Mouse (Mus musculus): ENCODE data around the gene Cep128. TPM values are rescaled to one million over a fixed set of nuclear protein-coding genes. Genes with fewer than 3 reads are reported as not detected.

Cep128 gene
- polyA plus RNA-seq, 1 experiment from 2014 or later, result 12.6 TPM

DNA sequence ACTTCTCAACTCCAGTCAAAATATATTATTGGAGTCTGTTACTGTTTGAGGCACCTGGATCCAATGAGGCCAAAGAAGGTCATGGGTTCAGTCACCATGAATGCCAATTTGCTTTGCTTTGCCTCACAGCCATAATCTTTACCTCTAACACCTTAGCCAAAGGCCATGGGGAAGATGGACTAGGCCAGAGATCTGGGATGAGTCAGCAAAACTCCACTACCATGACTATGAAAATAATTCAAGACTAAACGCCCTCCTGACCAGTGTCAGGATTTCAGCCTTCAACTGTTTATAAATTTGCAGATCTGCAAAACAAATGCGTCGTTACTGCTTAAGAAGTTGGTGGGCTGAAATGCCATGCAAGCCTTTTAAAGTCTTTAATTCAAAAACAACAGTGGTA is 76.5 kb downstream of the Cep128 start:
- Histone ChIP-seq H3K27ac (ENCODE audit: low read depth) (no peak overlapping the region), H3K4me3 (ENCODE audit: low read depth, low read length) (no peak overlapping the region), H3K4me2 (no peak overlapping the region), H3K4me1 (ENCODE audit: insufficient read depth) (no peaks in the 10 kb centered on the region), H3K9me3 (ENCODE audit: low read depth, low read length) (no peaks in the 10 kb centered on the region), H3K36me3 (ENCODE audit: insufficient read depth) (no peaks in the 10 kb centered on the region), H3K27me3 (ENCODE audit: insufficient read depth, low read length) (no peaks in the 10 kb centered on the region), H3K9ac (no peak overlapping the region)
- no peak for TF ChIP-seq CTCF (IDR thresholded peaks at IDR 0.05; ENCODE audit: low read depth)
- ATAC-seq (ENCODE audit: insufficient read depth) (no peak), DNase-seq (no peak)
- 68% methylated on average over 3 of the region's 3 CpGs for WGBS

DNA sequence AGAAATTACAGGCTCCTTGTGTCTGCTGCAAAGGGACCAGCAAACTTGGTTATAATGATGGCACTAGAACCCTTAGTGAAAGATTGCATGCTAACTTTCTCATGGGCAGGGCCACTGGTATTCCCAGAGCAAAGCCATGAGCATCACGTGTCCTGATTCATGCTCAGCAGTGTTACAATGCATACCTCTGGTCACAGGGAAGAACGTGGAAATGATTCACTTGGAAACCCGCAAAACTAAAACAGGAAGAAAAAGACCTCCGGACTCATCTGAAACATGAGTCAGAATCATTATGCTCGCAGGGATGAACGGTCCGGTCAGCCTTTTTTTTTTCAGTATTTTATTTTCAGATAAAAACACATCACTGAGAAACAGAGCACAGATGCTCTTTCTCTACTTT is 78.4 kb downstream of the Cep128 start:
- ATAC-seq (ENCODE audit: insufficient read depth) (no peak), DNase-seq (no peak)
- no peak for TF ChIP-seq CTCF (IDR thresholded peaks at IDR 0.05; ENCODE audit: low read depth)
- Histone ChIP-seq H3K4me1 (ENCODE audit: insufficient read depth) (no peaks in the 10 kb centered on the region), H3K27me3 (ENCODE audit: insufficient read depth, low read length) (no peaks in the 10 kb centered on the region), H3K4me3 (ENCODE audit: low read depth, low read length) (no peak overlapping the region), H3K27ac (ENCODE audit: low read depth) (no peak overlapping the region), H3K9me3 (ENCODE audit: low read depth, low read length) (no peaks in the 10 kb centered on the region), H3K36me3 (ENCODE audit: insufficient read depth) (no peaks in the 10 kb centered on the region), H3K9ac (no peak overlapping the region), H3K4me2 (no peak overlapping the region)
- WGBS, result 78% methylated on average over 7 of the region's 7 CpGs

DNA sequence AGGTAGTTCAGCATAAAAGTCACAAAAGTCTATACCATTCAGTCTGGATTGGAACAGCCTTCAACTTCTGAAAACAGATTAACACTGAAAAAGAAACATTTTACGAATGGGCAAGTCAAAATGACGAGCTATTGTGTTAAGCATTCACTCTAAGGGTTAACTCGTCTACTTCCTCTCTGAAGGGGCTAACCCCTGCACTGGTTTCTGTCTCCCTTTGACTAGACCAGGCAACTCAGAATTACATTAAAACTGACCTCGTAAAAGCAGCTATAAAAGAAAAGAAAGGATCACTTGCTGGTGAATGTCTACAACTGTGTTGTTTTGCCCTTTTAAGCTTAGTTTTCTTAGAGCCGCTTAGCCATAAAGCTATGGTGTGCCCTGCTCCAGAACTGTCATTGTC is 79.2 kb downstream of the Cep128 start:
- Histone ChIP-seq H3K9ac (no peak overlapping the region), H3K4me2 (no peak overlapping the region), H3K4me1 (ENCODE audit: insufficient read depth) (no peaks in the 10 kb centered on the region), H3K27ac (ENCODE audit: low read depth) (no peak overlapping the region), H3K36me3 (ENCODE audit: insufficient read depth) (no peaks in the 10 kb centered on the region), H3K27me3 (ENCODE audit: insufficient read depth, low read length) (no peaks in the 10 kb centered on the region), H3K9me3 (ENCODE audit: low read depth, low read length) (no peaks in the 10 kb centered on the region), H3K4me3 (ENCODE audit: low read depth, low read length) (no peak overlapping the region)
- 73% methylated on average over 5 of the region's 5 CpGs for WGBS
- no peak for TF ChIP-seq CTCF (IDR thresholded peaks at IDR 0.05; ENCODE audit: low read depth)
- ATAC-seq (ENCODE audit: insufficient read depth) (no peak), DNase-seq (no peak)

DNA sequence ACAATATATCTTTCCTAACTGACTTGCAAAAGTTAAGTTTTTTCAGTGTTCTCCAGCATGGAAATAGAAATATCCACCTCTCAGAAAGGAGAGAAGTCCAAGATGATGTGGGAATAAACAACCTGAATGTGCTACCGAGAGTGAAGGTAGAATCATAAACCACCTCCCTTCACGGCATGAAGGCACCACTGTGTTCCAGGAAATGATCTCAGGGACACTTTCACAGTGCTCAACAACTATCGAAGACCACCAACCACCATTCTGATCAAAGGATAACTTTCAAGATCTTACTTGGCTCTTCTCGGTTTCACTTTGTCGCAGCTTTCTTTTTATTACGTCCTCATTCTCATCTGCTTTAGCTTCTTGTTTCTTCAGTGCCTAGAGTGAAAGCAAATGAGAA is 85.5 kb downstream of the Cep128 start:
- H3K36me3 ChIP-seq (ENCODE audit: insufficient read depth), result no peaks in the 10 kb centered on the region
- DNase-seq (no peak), ATAC-seq (ENCODE audit: insufficient read depth) (no peak)
- no peaks in the 10 kb centered on the region for H3K9me3 ChIP-seq (ENCODE audit: low read depth, low read length)
- H3K27ac ChIP-seq (ENCODE audit: low read depth), result no peak overlapping the region
- no peak overlapping the region for H3K4me2 ChIP-seq
- no peak overlapping the region for H3K4me3 ChIP-seq (ENCODE audit: low read depth, low read length)
- 97% methylated on average over 6 of the region's 6 CpGs for WGBS
- no peaks in the 10 kb centered on the region for H3K27me3 ChIP-seq (ENCODE audit: insufficient read depth, low read length)
- no peaks in the 10 kb centered on the region for H3K4me1 ChIP-seq (ENCODE audit: insufficient read depth)
- no peak for TF ChIP-seq CTCF (IDR thresholded peaks at IDR 0.05; ENCODE audit: low read depth)
- no peak overlapping the region for H3K9ac ChIP-seq

DNA sequence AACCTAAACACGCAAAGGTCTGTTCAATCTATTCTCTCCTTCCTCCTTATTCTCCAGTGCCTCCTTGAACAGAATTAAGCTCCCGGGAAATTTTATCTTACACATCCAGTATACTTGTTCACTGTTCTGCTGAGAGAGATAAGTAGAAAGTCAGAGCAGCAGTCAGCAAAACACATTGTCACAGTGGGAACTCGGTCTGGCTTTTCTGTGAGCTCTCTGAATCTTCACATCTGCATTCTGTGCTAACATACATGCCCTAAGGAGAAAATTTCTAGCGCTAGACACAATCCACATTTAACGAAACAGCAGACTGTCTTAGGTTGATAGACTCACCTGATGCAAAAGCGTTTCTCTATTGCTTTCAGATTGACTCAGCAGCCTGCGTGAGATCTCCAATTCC is 88.3 kb downstream of the Cep128 start:
- no peaks in the 10 kb centered on the region for H3K9me3 ChIP-seq (ENCODE audit: low read depth, low read length)
- H3K4me1 ChIP-seq (ENCODE audit: insufficient read depth), result no peaks in the 10 kb centered on the region
- ATAC-seq (ENCODE audit: insufficient read depth) (no peak), DNase-seq (no peak)
- H3K27ac ChIP-seq (ENCODE audit: low read depth), result no peak overlapping the region
- no peaks in the 10 kb centered on the region for H3K36me3 ChIP-seq (ENCODE audit: insufficient read depth)
- no peak overlapping the region for H3K9ac ChIP-seq
- no peak overlapping the region for H3K4me3 ChIP-seq (ENCODE audit: low read depth, low read length)
- 86% methylated on average over 7 of the region's 7 CpGs for WGBS
- no peaks in the 10 kb centered on the region for H3K27me3 ChIP-seq (ENCODE audit: insufficient read depth, low read length)
- no peak overlapping the region for H3K4me2 ChIP-seq
- no peak for TF ChIP-seq CTCF (IDR thresholded peaks at IDR 0.05; ENCODE audit: low read depth)

DNA sequence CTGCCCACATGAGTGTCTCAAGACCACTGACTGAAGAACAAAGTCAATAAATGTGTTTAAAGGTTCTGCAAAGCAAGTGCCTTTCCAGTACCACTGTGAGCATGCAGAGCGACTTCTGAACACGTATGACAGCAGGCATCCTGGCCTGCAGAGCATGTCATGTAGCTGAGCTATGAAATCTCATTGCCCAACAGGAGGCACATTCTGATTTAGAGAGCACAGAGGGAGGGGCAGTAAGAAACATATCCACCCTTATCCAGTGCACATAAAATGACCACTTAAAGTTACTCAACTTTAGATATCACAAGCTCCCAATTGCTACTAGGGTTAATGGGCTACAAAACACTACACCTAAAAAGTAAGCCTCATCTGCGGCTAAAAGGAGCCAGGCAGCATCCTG is 88.8 kb downstream of the Cep128 start:
- H3K4me2 ChIP-seq, result no peak overlapping the region
- H3K27me3 ChIP-seq (ENCODE audit: insufficient read depth, low read length), result no peaks in the 10 kb centered on the region
- H3K36me3 ChIP-seq (ENCODE audit: insufficient read depth), result no peaks in the 10 kb centered on the region
- 83% methylated on average over 3 of the region's 3 CpGs for WGBS
- no peak overlapping the region for H3K9ac ChIP-seq
- no peak for DNase-seq
- H3K4me1 ChIP-seq (ENCODE audit: insufficient read depth), result no peaks in the 10 kb centered on the region
- H3K27ac ChIP-seq (ENCODE audit: low read depth), result no peak overlapping the region
- no peak for TF ChIP-seq CTCF (IDR thresholded peaks at IDR 0.05; ENCODE audit: low read depth)
- ATAC-seq (ENCODE audit: insufficient read depth), result no peak
- H3K9me3 ChIP-seq (ENCODE audit: low read depth, low read length), result no peaks in the 10 kb centered on the region
- no peak overlapping the region for H3K4me3 ChIP-seq (ENCODE audit: low read depth, low read length)

DNA sequence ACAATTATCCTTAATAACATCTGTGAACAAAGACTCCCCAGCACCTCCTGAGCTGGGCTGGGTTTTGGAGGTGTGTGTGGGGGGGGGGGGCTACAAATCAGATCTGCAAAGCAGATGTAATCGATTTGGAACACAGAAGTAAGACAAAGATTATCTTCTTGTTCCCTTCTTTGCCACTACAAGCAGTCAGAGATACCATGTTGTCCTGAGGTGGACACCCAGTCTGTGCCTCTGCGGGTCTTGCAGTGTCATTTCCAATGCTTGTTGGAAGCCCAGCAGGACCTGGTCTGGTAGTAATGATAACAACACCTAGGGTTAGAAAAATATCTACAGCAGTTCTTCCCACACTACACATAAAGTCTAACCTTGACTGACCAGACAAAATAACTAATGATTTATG is 110.3 kb downstream of the Cep128 start:
- Histone ChIP-seq H3K4me1 (ENCODE audit: insufficient read depth) (no peaks in the 10 kb centered on the region), H3K9me3 (ENCODE audit: low read depth, low read length) (no peaks in the 10 kb centered on the region), H3K4me3 (ENCODE audit: low read depth, low read length) (no peak overlapping the region), H3K27ac (ENCODE audit: low read depth) (no peak overlapping the region), H3K27me3 (ENCODE audit: insufficient read depth, low read length) (no peaks in the 10 kb centered on the region), H3K9ac (no peak overlapping the region), H3K4me2 (no peak overlapping the region), H3K36me3 (ENCODE audit: insufficient read depth) (no peaks in the 10 kb centered on the region)
- no peak for ATAC-seq (ENCODE audit: insufficient read depth)
- DNase-seq, result no peak
- WGBS, result 79% methylated on average over 2 of the region's 2 CpGs
- no peak for TF ChIP-seq CTCF (IDR thresholded peaks at IDR 0.05; ENCODE audit: low read depth)

DNA sequence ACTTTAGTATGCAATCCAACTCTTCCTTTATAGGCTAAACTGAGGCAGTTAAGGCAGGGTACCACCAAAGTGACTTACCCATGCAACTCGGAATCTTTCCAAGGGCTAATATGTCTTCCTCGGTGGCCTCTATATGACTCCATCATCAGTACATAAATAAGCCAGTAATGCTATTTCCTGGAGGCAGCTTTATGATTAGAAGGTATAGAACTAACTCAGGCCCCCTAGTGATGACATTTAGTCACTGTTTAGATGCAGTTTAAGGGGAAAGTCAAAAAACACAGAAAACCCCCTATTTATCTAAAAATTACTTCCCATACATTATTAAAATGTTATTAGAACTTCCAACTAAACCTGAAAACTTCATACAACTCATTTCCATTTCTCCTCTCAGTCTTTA is 114.6 kb downstream of the Cep128 start:
- H3K27me3 ChIP-seq (ENCODE audit: insufficient read depth, low read length), result no peaks in the 10 kb centered on the region
- H3K9me3 ChIP-seq (ENCODE audit: low read depth, low read length), result no peaks in the 10 kb centered on the region
- no peak for DNase-seq
- no peak for TF ChIP-seq CTCF (IDR thresholded peaks at IDR 0.05; ENCODE audit: low read depth)
- H3K36me3 ChIP-seq (ENCODE audit: insufficient read depth), result 0 out of 2 replicates have a peak, but pooled peaks cover 4% of the 10 kb centered on the region
- H3K4me1 ChIP-seq (ENCODE audit: insufficient read depth), result no peaks in the 10 kb centered on the region
- H3K27ac ChIP-seq (ENCODE audit: low read depth), result no peak overlapping the region
- H3K9ac ChIP-seq, result no peak overlapping the region
- WGBS, result 85% methylated on average over 2 of the region's 2 CpGs
- H3K4me3 ChIP-seq (ENCODE audit: low read depth, low read length), result no peak overlapping the region
- no peak for ATAC-seq (ENCODE audit: insufficient read depth)
- no peak overlapping the region for H3K4me2 ChIP-seq
